Mouse (Mus musculus): ENCODE measurements around the gene Ntn1. TPM values are rescaled to one million over a fixed set of nuclear protein-coding genes. Genes with fewer than 3 reads are reported as not detected.

Gene Ntn1
- 3.7 and 6.1 TPM in 2 replicates for polyA plus RNA-seq (2011; ENCODE audit: insufficient read length, low read depth, missing spikeins)

DNA sequence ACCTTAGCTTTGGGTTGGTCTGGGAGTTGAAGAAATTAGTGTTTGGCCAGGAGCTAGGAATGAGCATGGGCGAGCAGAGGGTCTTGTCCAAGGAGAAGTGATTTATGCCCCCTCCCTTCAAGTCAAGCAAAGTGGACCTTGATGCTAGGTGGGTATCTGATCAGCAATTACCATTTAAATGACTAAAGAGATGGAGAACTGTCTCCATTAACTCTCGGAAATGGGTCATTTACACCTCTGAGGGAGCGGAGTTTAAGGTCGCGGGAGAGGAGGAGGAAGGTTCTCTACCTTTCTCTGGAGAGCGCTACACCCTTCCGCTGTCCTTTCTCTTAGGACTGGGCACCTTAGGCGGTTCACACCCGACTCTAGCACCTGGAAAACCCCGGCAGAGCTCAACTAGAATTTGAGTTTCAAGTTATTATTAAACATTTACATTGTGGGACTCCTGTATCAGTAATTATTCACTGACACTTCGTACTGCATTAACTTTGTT is at the start of gene Ntn1:
Ntn1 (minus strand) TSS at position 97 of the 493 bp plus-strand sequence.
- Histone ChIP-seq H3K4me1 (ENCODE audit: control insufficient read depth, insufficient read depth, low read length) (no peaks in the 10 kb centered on the region), H3K4me3 (ENCODE audit: insufficient read depth, low read length) (peak within 1 kb of the TSS; percentile 24), H3K27ac (ENCODE audit: insufficient read depth, low read length) (no peak within 1 kb of the TSS)
- TF ChIP-seq POLR2A (IDR thresholded peaks at IDR 0.05; ENCODE audit: low read depth, low read length): no peak
- TF ChIP-seq CTCF (IDR thresholded peaks at IDR 0.05; ENCODE audit: borderline replicate concordance, insufficient read depth, low read length): no peak

GRCm38 (mm10) chr11:68448356-68448755 is 47.7 kb upstream of the Ntn1 start:
- H3K4me3 ChIP-seq (ENCODE audit: insufficient read depth, low read length): no peak overlapping the region
- no peak overlapping the region for H3K27ac ChIP-seq (ENCODE audit: insufficient read depth, low read length)
- peaks cover 31% of the 10 kb centered on the region for H3K4me1 ChIP-seq (ENCODE audit: control insufficient read depth, insufficient read depth, low read length)
- no peak for TF ChIP-seq POLR2A (IDR thresholded peaks at IDR 0.05; ENCODE audit: low read depth, low read length)
- TF ChIP-seq CTCF (IDR thresholded peaks at IDR 0.05; ENCODE audit: borderline replicate concordance, insufficient read depth, low read length): no peak

GRCm38 (mm10) chr11:68447242-68447641 is 46.6 kb upstream of the Ntn1 start:
- peak overlapping the region; percentile 23; the same call in 1 of the 2 replicates for H3K27ac ChIP-seq (ENCODE audit: insufficient read depth, low read length)
- TF ChIP-seq CTCF (IDR thresholded peaks at IDR 0.05; ENCODE audit: borderline replicate concordance, insufficient read depth, low read length) (no peak), POLR2A (IDR thresholded peaks at IDR 0.05; ENCODE audit: low read depth, low read length) (no peak)
- H3K4me1 ChIP-seq (ENCODE audit: control insufficient read depth, insufficient read depth, low read length): peaks cover 31% of the 10 kb centered on the region
- no peak overlapping the region for H3K4me3 ChIP-seq (ENCODE audit: insufficient read depth, low read length)

DNA sequence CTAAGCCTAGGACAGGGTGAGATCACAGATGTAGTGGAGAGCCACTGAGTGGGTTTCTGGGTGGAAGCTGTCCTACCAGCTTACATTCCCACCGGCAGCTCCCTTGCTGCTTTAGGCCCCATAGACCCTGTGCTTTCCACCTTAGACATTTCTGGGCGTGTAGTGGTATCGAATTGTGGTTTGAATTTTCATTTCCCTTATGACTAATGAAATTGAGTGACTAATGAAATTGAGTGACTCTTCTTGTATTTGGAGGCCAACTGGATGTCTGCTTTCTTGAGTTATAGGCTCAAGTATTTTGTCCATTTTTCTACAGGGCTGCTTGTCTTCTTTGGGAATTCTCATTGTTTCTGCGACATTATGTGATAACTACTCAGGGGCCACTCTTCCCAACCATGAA is 45.9 kb upstream of the Ntn1 start:
- Histone ChIP-seq H3K27ac (ENCODE audit: insufficient read depth, low read length) (peak overlapping the region; percentile 95), H3K4me1 (ENCODE audit: control insufficient read depth, insufficient read depth, low read length) (peaks cover 28% of the 10 kb centered on the region), H3K4me3 (ENCODE audit: insufficient read depth, low read length) (no peak overlapping the region)
- TF ChIP-seq CTCF (IDR thresholded peaks at IDR 0.05; ENCODE audit: borderline replicate concordance, insufficient read depth, low read length) (no peak), POLR2A (IDR thresholded peaks at IDR 0.05; ENCODE audit: low read depth, low read length) (no peak)

- no peak overlapping the region for H3K4me3 ChIP-seq (ENCODE audit: insufficient read depth, low read length)
- no peak for TF ChIP-seq CTCF (IDR thresholded peaks at IDR 0.05; ENCODE audit: borderline replicate concordance, insufficient read depth, low read length)
- H3K4me1 ChIP-seq (ENCODE audit: control insufficient read depth, insufficient read depth, low read length): peaks cover 23% of the 10 kb centered on the region
- H3K27ac ChIP-seq (ENCODE audit: insufficient read depth, low read length): peak overlapping the region; percentile 95
Measured at GRCm38 (mm10) chr11:68445901-68446300, 45.3 kb upstream of the Ntn1 start.

DNA sequence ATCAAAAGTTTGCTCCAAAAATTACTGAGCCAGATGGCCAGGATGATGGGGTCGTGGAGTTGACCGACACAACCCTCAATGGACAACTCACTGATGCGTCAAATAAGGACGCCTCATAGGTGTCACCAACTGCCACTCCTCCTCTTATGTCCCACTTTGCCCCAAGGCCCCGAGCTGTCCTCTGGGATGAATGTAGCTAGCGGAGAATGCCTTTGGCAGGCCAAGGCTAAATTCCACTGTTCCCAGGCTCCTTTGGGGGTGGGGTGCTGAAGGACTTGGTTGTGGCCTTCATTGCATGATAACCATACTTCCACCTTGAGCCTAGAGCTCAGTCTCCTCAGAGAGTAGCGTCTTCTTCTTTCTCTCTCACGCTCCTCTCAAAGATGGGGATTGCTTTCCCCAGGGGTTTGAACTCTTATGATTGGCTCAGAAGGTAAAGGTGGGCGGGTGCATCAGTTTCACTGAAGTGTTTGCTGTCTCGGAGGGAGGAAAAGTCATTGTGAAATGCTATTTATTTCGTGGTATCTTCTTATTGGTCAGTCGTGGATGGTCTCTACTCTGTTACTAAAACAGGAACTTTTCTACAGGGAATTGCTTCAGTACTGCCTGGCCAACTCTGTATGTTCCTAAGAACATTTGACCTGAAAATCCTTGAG is 42.5 kb upstream of the Ntn1 start:
- no peak overlapping the region for H3K4me3 ChIP-seq (ENCODE audit: insufficient read depth, low read length)
- peaks cover 20% of the 10 kb centered on the region for H3K4me1 ChIP-seq (ENCODE audit: control insufficient read depth, insufficient read depth, low read length)
- no peak overlapping the region for H3K27ac ChIP-seq (ENCODE audit: insufficient read depth, low read length)
- no peak for TF ChIP-seq CTCF (IDR thresholded peaks at IDR 0.05; ENCODE audit: borderline replicate concordance, insufficient read depth, low read length)
- TF ChIP-seq POLR2A (IDR thresholded peaks at IDR 0.05; ENCODE audit: low read depth, low read length): no peak

DNA sequence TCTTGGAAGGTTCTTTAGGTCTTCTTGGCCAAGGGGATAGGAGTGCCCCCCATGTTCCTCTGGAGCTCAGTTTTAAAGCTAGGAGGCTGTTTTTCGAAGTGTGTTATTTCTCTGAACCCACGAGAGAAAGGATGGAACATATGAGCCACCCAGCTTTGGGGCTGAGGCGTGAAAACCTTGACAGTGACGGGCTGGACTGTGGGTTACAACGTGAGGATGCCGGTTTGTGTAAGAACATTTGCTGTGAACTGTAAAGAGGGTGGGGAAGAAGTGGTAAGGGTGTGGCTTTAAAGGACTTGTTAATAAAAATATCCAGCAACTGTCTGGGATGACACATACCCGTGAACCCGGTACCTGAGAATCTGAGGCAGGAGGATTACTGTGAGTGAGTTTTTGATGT is 41.7 kb upstream of the Ntn1 start:
- H3K4me3 ChIP-seq (ENCODE audit: insufficient read depth, low read length): no peak overlapping the region
- TF ChIP-seq CTCF (IDR thresholded peaks at IDR 0.05; ENCODE audit: borderline replicate concordance, insufficient read depth, low read length) (no peak), POLR2A (IDR thresholded peaks at IDR 0.05; ENCODE audit: low read depth, low read length) (no peak)
- H3K4me1 ChIP-seq (ENCODE audit: control insufficient read depth, insufficient read depth, low read length): peaks cover 18% of the 10 kb centered on the region
- no peak overlapping the region for H3K27ac ChIP-seq (ENCODE audit: insufficient read depth, low read length)

DNA sequence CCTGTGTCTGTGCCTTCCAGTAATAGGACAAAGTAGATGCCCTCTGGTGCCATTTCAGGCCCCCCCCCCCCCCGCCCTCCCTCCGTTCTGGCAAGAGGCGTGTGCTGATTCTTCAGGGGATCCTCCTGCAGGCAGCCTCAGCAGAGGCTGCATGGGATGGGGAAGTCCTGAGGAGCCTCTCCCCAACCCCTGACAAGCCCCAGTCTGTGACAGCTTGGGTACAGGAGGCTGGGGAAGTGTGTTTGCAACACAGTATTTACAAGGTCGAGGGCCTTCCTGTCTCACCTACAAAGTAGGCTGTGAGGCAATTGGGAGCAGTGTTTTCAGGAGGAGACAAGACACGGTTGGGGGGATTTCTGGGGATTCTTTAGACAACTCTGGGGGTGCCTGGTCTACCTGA is 40.3 kb upstream of the Ntn1 start:
- no peak overlapping the region for H3K4me3 ChIP-seq (ENCODE audit: insufficient read depth, low read length)
- no peak for TF ChIP-seq POLR2A (IDR thresholded peaks at IDR 0.05; ENCODE audit: low read depth, low read length)
- TF ChIP-seq CTCF (IDR thresholded peaks at IDR 0.05; ENCODE audit: borderline replicate concordance, insufficient read depth, low read length): no peak
- no peak overlapping the region for H3K27ac ChIP-seq (ENCODE audit: insufficient read depth, low read length)
- peaks cover 6% of the 10 kb centered on the region for H3K4me1 ChIP-seq (ENCODE audit: control insufficient read depth, insufficient read depth, low read length)

DNA sequence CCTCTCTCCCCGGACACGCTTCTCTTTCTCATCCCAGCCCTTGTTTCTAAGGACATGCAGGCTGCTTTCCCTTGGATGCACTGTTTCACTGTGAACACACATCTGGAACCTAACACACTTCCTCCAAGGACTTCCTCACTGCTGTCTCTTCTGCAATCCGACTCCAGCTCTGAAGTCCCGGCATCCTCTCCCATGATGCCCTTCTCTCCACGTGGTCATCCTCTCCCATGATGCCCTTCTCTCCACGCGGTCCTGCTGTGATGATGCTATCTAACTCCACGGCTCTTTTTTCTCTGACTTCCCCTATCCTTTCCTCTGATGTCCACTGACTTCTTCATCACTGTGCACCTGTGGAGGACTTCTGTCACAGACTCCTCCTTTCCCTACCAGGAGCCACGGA is 39.5 kb upstream of the Ntn1 start:
- H3K4me3 ChIP-seq (ENCODE audit: insufficient read depth, low read length): no peak overlapping the region
- no peaks in the 10 kb centered on the region for H3K4me1 ChIP-seq (ENCODE audit: control insufficient read depth, insufficient read depth, low read length)
- no peak for TF ChIP-seq POLR2A (IDR thresholded peaks at IDR 0.05; ENCODE audit: low read depth, low read length)
- TF ChIP-seq CTCF (IDR thresholded peaks at IDR 0.05; ENCODE audit: borderline replicate concordance, insufficient read depth, low read length): no peak
- no peak overlapping the region for H3K27ac ChIP-seq (ENCODE audit: insufficient read depth, low read length)

- no peak overlapping the region for H3K4me3 ChIP-seq (ENCODE audit: insufficient read depth, low read length)
- no peak overlapping the region for H3K27ac ChIP-seq (ENCODE audit: insufficient read depth, low read length)
- TF ChIP-seq POLR2A (IDR thresholded peaks at IDR 0.05; ENCODE audit: low read depth, low read length): no peak
- TF ChIP-seq CTCF (IDR thresholded peaks at IDR 0.05; ENCODE audit: borderline replicate concordance, insufficient read depth, low read length): no peak
- no peaks in the 10 kb centered on the region for H3K4me1 ChIP-seq (ENCODE audit: control insufficient read depth, insufficient read depth, low read length)
Measured at GRCm38 (mm10) chr11:68436376-68436775, 35.8 kb upstream of the Ntn1 start.

Data from embryonic fibroblast, embryonic 13.5 days (primary cell).